Comparison of ENCODE assay signal across 25 mouse cellular contexts in genomic region chr10:34074522-34075200, GRCm38 (mm10). TPM values are rescaled to one million over a fixed set of nuclear protein-coding genes. Genes with fewer than 3 reads are reported as not detected.
DNase-seq lines count a peak whose midpoint lies in the region; ATAC-seq lines count a peak whose summit lies in the region.
"Had no signal": no experiment of that assay in that cellular context is flagged by ENCODE, and none has a peak within 500 bp of the region (broad histone marks: within the 10 kb centered on the region; RNA-seq: fewer than 3 reads in every experiment).

No protein-coding gene starts in this region.

- WGBS in forebrain, embryonic 12.5 days: 88% methylated on average over 5 of the region's 5 CpGs

- peak; percentile 15 for DNase-seq in CD4-positive helper T cell, adult 2 months (ENCODE audit: low read depth, low spot score)
- peak; percentile 52 for DNase-seq in induced T-regulatory cell, adult 2 months (ENCODE audit: low read depth)
- DNase-seq in c-Kit-positive CD71-positive TER-119-positive erythroid progenitor cells, embryonic 14.5 days (ENCODE audit: low spot score): no peak
- no peak for DNase-seq in thymus, postnatal 10 days (ENCODE audit: low spot score in 2 of 2)
- DNase-seq: adrenal gland, adult 8-10 months; adrenal gland, postnatal 14 days; adrenal gland, postnatal 36 days; B cell, adult 2 months; cerebellum, adult 11 months; cerebellum, adult 18-20 months; cerebellum, adult 8-10 months; cerebellum, adult 9-11 months; cerebellum, postnatal 14 days; cerebellum, postnatal 36 days; embryo, embryonic 11 days; forebrain, postnatal 0 days had no signal

- no peaks in the 10 kb centered on the region for H3K36me3 ChIP-seq in forebrain, embryonic 12.5 days (replicated peaks)
- H3K36me3 ChIP-seq: embryonic facial prominence, embryonic 13.5 days; embryonic facial prominence, embryonic 15.5 days; forebrain, embryonic 10.5 days; forebrain, embryonic 15.5 days had no signal

- no peak overlapping the region for H3K4me3 ChIP-seq in forebrain, embryonic 12.5 days (replicated peaks)
- H3K4me3 ChIP-seq: embryonic facial prominence, embryonic 13.5 days; embryonic facial prominence, embryonic 15.5 days; erythroblast, embryonic 14.5 days; forebrain, embryonic 10.5 days; forebrain, embryonic 13.5 days; forebrain, embryonic 15.5 days had no signal

- no peaks in the 10 kb centered on the region for H3K9me3 ChIP-seq in forebrain, embryonic 12.5 days
- H3K9me3 ChIP-seq: embryonic facial prominence, embryonic 13.5 days; embryonic facial prominence, embryonic 15.5 days; forebrain, embryonic 10.5 days; forebrain, embryonic 13.5 days; forebrain, embryonic 15.5 days had no signal

- ATAC-seq in CD4-positive, CD25-positive, alpha-beta regulatory T cell, adult 4 months: peak; percentile 73
- no peak for ATAC-seq in forebrain, embryonic 12.5 days (ENCODE audit: low FRiP score)
- ATAC-seq: forebrain, embryonic 13.5 days; forebrain, embryonic 15.5 days; forebrain, postnatal 0 days had no signal

- peaks cover 5% of the 10 kb centered on the region; the same call in 1 of the 2 replicates for H3K4me1 ChIP-seq in forebrain, embryonic 12.5 days
- H3K4me1 ChIP-seq: embryonic facial prominence, embryonic 13.5 days; embryonic facial prominence, embryonic 15.5 days had no signal

- H3K27me3 ChIP-seq in forebrain, embryonic 12.5 days: no peaks in the 10 kb centered on the region
- H3K27me3 ChIP-seq: embryonic facial prominence, embryonic 13.5 days; embryonic facial prominence, embryonic 15.5 days; forebrain, embryonic 13.5 days; forebrain, embryonic 15.5 days had no signal

- no peak overlapping the region for H3K9ac ChIP-seq in forebrain, embryonic 12.5 days
- H3K9ac ChIP-seq: embryonic facial prominence, embryonic 13.5 days; embryonic facial prominence, embryonic 15.5 days; forebrain, embryonic 13.5 days; forebrain, embryonic 15.5 days; forebrain, postnatal 0 days had no signal

- no peak overlapping the region for H3K4me2 ChIP-seq in forebrain, embryonic 12.5 days
- H3K4me2 ChIP-seq: embryonic facial prominence, embryonic 13.5 days; embryonic facial prominence, embryonic 15.5 days; forebrain, embryonic 13.5 days; forebrain, embryonic 15.5 days had no signal

- no peak overlapping the region for H3K27ac ChIP-seq in forebrain, embryonic 12.5 days
- H3K27ac ChIP-seq: embryonic facial prominence, embryonic 13.5 days; embryonic facial prominence, embryonic 15.5 days; forebrain, embryonic 10.5 days; forebrain, embryonic 13.5 days; forebrain, embryonic 15.5 days had no signal

RNA-seq across cellular contexts. Expression of gene Calhm5, which starts 21.7 kb away (rescaled TPM):
- polyA plus RNA-seq in CD4-positive, CD25-positive, alpha-beta regulatory T cell, adult 4 months (2017; shearing (Covaris generic)): not detected
- 0.12 and 0.24 TPM in 2 replicates for polyA plus RNA-seq in forebrain, embryonic 12.5 days (2016; fragmentation: Nextera tagmentation; extraction: Ambion mirVana)
- polyA plus RNA-seq: erythroblast, embryonic 14.5 days had no signal

RNA-seq across cellular contexts. Expression of gene Calhm4, which starts 30.6 kb away (rescaled TPM):
- polyA plus RNA-seq in CD4-positive, CD25-positive, alpha-beta regulatory T cell, adult 4 months (2017; shearing (Covaris generic)): not detected
- polyA plus RNA-seq in forebrain, embryonic 12.5 days (2016; fragmentation: Nextera tagmentation; extraction: Ambion mirVana): not detected in 2 replicates
- polyA plus RNA-seq: embryonic facial prominence, embryonic 11.5 days; embryonic facial prominence, embryonic 13.5 days; erythroblast, embryonic 14.5 days; forebrain, embryonic 13.5 days; forebrain, embryonic 15.5 days; forebrain, postnatal 0 days had no signal

RNA-seq across cellular contexts. Expression of gene Trappc3l, which starts 37.3 kb away (rescaled TPM):
- polyA plus RNA-seq in CD4-positive, CD25-positive, alpha-beta regulatory T cell, adult 4 months (2017; shearing (Covaris generic)): not detected
- polyA plus RNA-seq in forebrain, embryonic 12.5 days (2016; fragmentation: Nextera tagmentation; extraction: Ambion mirVana): not detected in 2 replicates
- polyA plus RNA-seq: embryonic facial prominence, embryonic 11.5 days; embryonic facial prominence, embryonic 13.5 days; embryonic facial prominence, embryonic 15.5 days; erythroblast, embryonic 14.5 days; forebrain, embryonic 10.5 days; forebrain, embryonic 13.5 days; forebrain, embryonic 15.5 days had no signal

RNA-seq across cellular contexts. Expression of gene Calhm6, which starts 53.1 kb away (rescaled TPM):
- polyA plus RNA-seq in CD4-positive, CD25-positive, alpha-beta regulatory T cell, adult 4 months (2017; shearing (Covaris generic)): 10 to 100 TPM; 45.0 to 54.8 TPM
- polyA plus RNA-seq in forebrain, embryonic 12.5 days (2016; fragmentation: Nextera tagmentation; extraction: Ambion mirVana): 0.34 and 0.36 TPM in 2 replicates
- polyA plus RNA-seq: erythroblast, embryonic 14.5 days had no signal

RNA-seq across cellular contexts. Expression of gene Rwdd1, which starts 55.2 kb away (rescaled TPM):
- polyA plus RNA-seq in CD4-positive, CD25-positive, alpha-beta regulatory T cell, adult 4 months (2017; shearing (Covaris generic)): 10 to 100 TPM; 50.7 to 77.2 TPM
- 154 and 155 TPM in 2 replicates for polyA plus RNA-seq in forebrain, embryonic 12.5 days (2016; fragmentation: Nextera tagmentation; extraction: Ambion mirVana)

Comparison
In these comparisons a context has a peak if more than half of its experiments do, and no peak if none do; other contexts are left out.
1. DNase-seq: peak in CD4-positive helper T cell, adult 2 months (single experiment) and induced T-regulatory cell, adult 2 months (single experiment); none in c-Kit-positive CD71-positive TER-119-positive erythroid progenitor cells, embryonic 14.5 days (single experiment) and thymus, postnatal 10 days (0 of 2).